Mouse (Mus musculus): ENCODE measurements around the gene Rrad.

DNA sequence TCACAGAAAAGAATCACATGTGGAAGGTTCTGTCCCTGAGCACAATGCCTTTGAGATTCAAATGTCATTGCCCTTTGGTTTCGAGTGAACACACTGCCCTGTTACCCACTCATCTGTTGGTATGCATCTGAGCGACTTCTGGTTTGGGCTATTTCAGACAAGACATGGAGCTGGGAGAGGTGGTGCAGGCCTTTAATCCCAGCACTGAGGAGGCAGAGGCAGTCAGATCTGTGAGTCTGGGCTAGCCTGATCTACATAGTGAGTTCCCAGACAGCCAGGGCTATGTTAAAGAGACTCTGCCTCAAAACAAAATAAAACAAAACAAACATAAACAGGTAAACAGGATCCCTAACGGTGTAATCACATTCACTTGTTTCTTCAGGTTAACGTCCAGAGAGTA is 24.5 kb upstream of the Rrad start:
- TF ChIP-seq CTCF (IDR thresholded peaks at IDR 0.05; ENCODE audit: insufficient read depth, low read length) (no peak), POLR2A (IDR thresholded peaks at IDR 0.05; ENCODE audit: borderline replicate concordance, extremely low read depth, low read depth, low read length) (no peak)

Data from lung, adult 2 months (tissue).